Mouse (Mus musculus) brain, embryonic 18.5 days (tissue): ENCODE results near the gene Crebrf.
A peak's percentile ranks its signal among the peaks of the same experiment; 100 is the strongest.

Experiments
- DNase-seq: peaks from one replicate; pipeline ENCODE4 v3.0.0-alpha.2; 2012; ENCODE audit warnings: low read depth, low spot score

The Crebrf gene

DNA sequence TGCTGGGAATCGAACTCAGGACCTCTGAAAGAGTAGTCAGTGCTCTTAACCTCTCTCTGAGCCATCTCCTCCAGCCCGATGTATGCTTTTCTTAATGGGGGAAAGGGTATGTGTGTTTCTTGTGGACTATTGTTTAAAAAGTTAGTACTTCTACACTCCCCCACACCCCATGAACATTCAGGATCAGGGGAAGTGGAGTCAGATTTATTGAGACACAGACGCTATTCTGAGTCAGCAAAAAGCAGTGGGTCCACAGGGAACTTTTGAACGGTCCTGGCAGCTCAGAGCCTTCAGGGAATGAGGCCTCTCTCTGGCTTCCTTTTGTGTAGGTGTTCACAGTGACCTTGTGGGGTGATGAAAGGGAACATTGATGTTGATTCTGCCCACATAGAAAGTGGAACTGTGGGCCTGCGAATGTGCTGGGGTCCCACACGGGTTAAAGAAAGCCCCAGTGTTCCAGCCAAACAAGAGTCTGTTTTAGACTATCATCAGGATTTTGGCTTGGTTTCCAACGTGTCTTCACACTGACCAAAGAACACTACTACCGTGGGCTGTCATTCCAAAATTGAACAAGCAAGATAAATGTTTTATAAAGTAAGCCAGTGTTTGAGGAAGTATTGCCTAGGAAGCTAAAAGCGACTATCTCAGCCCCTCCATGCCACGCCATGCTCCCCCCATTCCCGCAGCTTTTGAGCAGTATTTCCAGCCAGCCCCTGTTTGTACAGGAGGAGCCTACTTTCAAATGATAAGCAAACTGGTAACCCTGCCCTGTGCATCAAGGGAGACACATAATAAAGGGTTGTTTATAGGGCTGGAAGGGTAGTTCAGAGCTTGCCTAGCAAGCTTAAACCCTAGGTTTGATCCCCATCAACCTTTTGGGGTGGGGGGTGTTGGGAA is 9.7 kb upstream of the Crebrf start:
- no peak for DNase-seq

DNA sequence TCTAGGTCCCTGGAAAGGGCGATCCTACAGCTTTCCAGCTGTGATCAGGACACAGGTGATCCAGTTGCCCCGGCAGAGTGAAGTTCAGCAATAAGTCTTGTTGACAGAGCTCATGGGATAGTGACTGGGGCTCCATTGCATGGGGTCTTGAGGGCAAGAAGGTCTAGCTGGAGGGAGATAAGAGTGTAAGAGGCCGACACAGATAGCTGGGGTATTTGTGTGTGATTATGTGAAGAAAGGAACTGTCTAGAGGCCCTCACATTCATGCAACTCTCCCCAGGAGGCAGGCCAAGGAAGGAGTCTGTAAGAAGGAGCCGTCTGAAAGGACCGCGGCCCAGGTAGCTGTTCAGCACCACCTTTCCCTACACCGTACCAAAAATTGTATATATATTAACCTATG is 8.4 kb upstream of the Crebrf start:
- DNase-seq = no peak

DNA sequence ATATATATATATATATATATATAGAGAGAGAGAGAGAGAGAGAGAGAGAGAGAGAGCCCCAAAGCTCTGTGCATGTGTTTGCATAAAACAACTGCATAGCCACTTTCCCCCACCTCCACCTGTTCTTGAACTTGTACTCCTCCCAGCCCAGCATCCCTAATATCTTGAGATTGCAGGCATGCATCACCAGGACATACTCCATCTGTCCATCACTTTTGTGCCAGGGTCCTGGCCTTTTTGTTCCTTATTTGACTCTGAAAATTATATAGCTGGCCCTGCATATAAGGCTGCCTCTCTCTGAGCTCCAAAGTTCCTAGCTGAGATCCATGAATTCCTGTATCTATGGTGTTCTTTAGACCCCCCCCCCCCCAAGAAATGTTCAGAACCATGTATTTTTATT is 7.0 kb upstream of the Crebrf start:
- no peak for DNase-seq

DNA sequence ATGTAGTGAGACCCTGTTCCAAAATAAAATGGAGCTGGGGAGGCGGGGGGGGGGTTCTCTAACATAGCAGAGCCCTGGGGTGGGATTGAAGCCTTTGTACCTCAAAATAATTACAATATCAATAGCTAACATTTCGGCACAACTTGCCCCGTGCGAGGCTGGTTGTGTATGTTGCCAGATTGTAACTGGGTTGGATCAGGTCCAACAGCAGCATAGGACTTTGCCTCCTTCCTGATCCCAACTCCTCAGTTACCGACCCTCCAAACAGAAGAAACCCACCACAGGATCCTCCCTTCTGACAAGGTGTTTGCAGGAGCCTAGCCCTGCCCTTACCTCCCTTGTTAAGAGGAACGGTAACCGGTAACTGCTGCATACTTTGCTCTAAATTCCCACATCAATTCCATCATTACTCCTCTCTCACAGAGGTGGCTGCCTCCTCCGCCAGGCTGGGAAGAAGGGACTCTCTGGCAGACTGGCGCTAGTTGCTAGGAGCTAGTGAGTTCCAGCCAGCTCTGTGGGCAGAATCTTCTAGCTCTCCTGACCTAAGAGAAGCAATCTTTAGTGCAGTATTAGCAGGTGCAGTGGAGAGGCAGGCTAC is 6.4 kb upstream of the Crebrf start:
- no peak for DNase-seq

DNA sequence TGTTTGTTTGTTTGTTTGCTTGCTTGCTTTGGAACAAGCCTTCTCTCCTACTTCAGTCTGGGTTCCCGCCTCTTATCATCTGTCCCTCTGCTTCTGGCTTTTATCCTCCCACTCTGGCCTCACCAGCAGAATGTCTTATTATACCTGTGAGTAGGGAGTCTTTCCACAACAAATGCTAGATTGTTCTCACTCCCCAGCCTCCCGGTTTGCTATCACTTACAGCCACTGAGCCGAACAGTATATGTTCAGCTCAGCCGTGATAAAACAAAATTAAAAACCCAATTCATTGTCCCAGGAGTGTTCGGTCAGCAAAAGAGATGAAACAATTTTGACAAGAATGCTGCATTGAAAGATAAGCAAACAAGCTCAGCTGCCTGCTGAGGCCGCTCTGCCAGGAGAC is 5.4 kb upstream of the Crebrf start:
- DNase-seq = no peak

DNA sequence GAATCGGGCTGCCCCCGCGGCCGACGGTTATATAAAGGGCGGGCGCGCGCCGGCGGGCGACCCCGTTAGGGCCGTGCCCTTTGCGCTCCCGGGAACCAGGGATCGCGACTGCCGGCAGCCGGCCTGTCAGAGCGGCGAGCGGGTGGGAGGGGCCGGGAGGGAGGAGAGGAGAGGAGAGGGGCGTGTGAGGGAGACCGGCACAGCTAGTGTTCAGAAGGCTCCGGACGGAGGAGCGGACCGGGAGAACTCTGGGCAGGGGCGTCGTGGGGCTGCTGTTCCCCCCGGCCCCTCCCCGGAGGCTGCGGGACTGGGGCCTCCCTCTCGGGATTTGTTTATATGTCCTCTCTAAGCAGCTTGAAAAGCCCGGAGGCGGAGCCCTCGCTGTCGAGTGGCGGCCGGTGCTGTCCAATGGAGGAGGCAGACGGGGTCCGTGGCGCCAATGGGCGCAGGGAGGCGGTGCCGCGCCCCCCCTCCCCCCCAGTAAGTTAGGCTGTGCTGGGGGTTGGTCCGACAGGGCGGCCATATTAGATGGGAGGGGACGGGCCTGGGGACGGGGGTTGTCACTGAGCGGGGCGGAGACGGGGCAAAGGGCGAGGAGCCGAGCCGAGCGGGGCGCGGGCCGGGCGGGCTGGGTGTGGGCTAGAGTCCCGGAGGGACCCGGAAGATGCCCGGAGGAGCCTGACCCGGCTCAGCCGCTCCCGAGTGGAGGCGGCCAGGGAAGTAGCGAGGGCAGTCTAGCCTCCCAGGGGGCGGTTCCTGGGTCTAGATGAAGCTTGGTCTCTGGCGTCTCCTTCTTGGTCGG is 667 bp downstream of the Crebrf start:
- DNase-seq = peak; percentile 94

DNA sequence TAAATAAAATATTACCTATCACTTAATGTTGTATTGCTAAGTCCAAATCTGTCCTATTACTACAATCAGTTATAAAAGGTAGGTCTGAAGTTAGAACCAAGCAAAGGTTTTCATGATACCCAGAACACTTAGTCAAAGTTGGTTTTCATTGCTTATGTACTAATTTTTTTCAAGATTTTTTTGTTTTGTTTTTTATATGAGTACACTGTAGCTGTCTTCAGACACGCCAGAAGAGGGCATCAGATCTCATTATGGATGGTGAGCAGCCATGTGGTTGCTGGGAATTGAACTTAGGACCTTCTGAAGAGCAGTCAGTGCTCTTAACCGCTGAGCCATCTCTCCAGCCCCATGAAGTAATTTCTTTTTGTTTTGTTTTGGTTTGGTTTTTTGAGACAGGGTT is 2.4 kb downstream of the Crebrf start:
- no peak for DNase-seq

DNA sequence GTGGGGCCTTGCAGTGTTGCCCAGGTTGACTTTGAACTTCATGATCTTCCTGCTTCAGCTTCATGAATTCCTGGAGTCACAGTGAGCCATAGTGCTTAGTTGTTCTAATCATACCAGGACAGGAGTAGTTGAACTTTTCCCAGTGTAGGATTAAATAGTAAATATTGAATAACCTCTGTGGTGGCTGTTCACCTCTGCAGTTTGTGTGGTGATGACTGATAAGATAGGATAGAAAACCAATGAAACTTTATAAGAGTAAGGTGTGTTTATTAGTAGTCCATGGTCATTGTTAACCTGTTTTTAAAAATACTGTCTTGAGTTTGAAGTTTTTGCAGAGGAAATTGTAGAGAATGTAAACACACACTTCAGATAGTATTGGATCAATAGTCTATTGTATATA is 4.0 kb downstream of the Crebrf start:
- DNase-seq = no peak

DNA sequence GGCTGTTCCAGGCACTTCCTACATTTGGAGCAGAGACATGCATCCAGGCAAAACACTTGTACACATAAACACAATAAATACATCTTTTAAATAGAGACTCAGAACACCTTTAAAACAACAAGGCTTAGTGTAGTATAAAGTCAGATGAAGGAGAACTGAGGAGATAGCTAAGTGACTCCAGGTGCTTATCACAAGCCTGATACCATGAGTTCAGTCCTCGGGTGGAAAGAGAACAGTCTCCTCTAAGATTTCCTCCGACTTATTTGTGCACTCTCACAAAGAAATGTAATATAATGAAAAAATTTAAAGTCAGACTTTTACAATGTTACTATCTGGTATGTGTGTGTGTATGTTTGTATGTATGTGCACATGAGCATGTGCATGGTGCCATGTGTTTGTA is 6.4 kb downstream of the Crebrf start:
- no peak for DNase-seq

DNA sequence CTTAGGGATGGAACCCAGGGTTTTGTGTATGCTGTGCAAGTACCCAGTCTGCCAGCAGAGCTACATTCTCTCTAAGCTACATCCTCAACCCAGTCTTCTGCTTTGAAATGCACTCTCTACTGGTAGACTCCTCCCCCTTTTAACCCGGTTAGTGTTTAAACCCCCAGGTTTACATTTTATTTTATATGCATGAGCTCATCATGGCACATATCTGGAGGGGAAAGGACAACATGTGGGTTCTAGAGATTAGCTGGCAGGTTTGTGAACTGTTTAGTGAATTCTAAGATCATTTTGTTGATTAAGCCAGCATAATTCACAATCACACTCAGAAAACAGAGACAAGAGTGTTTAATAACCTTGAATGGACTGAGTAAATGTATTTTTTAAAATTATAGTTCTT is 9.3 kb downstream of the Crebrf start:
- DNase-seq = no peak

DNA sequence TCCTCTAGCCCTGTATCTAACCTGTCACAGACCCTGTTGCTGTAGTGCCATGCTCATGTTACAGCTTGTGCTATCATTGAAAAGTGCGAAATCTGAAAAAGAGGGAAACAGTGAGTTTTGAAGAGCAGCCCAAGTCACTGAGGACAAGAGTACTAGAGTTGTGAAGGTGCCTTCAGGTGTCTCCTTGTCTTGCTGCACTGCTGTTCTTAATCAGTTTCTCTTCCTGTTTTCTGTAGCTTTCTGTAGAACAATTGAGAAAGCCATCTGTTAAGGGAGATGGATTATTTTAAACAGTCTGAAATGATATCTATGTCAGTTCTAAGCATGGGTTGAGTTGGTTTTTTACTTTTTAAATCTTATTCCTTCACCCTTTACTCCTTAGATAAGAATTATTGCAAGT is 11.2 kb downstream of the Crebrf start:
- no peak for DNase-seq

DNA sequence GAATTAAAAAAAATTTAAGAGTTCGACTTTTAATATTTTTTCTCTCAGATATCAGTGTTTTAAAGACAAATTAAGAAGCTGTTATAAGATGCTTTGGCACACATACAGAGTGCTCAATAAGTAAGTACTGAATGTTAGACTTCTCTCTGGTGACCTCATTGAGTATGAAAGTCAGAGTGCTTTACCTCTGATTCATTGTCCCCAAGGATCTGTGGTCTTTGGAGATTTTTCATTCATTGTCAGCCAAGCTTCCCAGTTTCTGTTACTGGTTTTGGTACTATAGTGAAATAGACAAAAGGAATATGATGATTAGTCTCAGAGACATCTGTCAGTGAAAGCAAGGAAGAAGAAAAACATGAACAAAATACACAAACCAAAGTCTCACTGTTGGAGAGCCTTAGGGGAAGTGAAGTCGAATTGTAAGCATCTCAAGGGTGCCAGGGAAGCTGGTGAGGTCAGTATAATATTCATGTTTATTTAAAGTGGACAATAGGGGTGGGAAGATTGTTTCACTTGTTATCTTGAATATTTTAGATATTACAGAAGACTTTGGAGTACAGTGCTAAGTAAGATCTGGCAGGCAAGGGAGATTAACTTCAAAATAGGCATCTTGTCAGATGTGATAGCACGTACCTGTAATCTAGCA is 11.8 kb downstream of the Crebrf start:
- no peak for DNase-seq

DNA sequence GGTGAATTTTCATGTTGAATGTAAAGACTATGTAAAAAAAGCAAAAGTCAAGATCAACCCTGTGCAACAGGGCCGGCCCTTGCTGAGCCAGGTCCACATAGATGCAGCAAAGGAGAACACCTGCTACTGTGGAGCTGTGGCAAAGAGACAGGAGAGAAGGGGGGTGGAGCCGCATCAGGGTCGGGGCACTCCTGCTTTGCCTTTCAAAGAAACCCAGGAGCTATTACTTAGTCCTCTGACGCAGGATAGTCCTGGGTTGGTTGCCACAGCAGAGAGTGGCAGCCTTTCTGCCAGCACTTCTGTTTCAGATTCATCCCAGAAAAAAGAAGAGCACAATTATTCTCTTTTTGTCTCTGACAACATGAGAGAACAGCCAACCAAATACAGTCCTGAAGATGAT is 27.1 kb downstream of the Crebrf start:
- DNase-seq = no peak

DNA sequence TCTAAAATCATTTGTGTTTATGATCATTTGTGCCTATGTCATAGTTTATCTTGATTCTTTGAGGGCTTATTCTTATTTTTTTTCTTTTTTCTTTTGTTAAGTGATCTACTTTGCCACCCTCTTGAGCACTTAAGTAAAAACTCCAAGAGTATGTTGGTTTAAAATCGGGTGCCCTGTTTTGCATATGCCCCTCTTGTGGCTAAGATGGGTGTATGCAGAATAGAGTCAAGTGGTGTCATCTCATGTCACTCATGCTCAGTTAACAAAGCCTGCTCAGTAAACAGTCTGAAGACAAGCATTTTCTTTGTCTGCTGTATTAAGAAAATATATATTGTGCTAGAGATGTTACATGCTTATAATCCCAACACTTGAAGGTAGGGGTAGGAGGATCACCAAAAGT is 27.8 kb downstream of the Crebrf start:
- no peak for DNase-seq

DNA sequence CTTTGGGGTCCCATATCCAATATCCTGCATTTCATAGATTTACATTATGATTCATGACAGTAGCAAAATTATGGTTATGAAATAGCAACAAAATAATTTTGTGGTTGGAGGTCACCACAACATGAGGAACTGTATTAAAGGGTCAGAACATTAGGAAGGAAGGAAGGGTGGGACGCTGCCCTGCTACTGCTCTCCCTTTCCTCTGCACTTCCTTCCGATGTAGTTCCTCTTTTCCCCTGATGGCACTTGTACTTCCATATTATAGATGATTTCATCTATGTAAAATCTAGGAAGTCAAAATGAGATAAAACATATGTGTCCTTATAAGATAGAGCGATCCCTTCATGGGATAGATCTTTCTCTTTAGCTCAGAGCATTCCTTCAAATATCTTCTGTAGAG is 34.5 kb downstream of the Crebrf start:
- no peak for DNase-seq

DNA sequence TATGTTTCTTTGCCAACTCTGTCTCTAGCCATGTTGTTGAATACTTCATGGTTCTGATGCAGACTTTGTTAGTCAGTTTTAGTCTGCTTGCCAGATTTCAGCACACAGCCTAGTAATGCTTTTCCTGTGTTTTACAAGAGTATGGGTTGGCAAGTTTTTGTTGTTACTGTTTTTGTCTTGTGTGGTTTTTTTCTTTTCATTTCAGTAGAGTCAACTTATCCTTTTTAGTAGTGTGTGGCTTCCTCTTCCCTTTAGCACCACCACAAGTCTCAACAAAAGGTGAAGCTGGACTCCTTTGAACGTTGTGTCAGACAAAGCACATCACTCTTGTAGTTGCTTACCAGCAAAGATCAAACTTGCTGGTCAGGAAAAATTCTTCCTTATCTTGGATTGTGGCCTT is 36.8 kb downstream of the Crebrf start:
- DNase-seq = no peak

DNA sequence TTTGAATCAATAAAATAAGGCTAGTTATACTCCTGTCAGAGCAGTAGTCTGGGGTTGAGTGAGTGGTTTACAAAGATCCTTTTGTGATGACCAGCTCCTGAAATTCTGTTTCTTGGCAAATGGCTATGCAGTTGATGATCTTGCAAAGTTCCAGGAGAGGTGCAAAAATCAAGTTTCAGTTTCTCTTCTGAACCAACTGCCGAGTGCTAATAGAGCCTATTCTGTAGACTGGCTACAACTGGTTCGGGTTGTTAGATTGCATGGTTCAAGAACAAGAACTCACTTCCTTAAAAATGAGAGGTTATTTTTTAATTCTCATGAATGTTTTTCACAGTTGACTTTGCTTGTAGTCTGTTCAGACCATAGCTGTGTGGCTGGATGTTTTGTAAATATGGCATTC is 38.0 kb downstream of the Crebrf start:
- no peak for DNase-seq

DNA sequence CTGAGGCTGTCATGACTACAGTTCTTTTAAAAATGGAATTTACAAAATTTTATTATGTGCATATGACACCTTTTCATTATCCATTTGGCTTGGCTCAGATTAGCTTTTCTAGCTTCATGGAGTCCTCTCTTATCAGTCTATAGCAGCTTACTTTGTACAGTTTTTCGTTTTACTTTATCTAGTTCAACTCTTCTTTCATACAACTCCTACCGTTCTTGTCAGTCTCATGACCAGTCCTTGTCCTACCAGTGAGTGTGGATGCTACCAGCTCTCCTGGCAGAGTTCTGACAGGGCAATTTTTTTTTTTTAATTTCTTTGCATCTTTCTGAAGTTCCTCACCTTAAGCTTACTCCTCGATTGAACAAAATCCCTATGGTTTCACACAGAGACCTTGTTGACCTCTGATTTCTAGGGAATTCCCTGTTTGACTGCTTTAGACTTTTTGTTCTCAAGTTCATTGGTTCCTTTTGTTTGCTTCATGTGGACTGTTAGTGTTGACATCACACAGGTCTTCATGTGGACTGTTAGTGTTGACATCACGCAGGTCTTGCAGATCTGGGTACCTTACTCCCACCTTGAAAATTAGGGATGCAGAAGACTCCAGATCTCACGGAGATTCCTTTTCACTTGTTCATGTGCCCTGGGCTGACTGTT is 51.8 kb downstream of the Crebrf start:
- DNase-seq = no peak

DNA sequence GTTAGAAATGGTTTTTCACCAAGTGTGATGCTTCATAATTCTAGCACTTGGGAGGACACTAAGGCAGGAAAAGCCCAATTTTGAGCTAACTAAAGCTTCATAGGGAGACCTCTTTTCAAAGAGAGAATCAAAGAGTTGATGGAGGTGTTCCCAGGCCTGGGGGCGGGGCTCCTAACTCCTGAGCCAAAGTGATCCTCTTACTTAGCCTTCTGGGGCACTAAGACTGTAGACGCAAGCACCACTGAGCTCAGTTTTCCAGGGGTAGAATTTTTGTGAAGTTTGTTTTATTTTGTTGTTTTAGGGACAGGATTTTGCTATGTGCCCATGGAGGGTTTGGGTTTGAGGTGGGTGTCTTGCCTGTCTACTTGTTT is 52.3 kb downstream of the Crebrf start:
- DNase-seq = no peak

DNA sequence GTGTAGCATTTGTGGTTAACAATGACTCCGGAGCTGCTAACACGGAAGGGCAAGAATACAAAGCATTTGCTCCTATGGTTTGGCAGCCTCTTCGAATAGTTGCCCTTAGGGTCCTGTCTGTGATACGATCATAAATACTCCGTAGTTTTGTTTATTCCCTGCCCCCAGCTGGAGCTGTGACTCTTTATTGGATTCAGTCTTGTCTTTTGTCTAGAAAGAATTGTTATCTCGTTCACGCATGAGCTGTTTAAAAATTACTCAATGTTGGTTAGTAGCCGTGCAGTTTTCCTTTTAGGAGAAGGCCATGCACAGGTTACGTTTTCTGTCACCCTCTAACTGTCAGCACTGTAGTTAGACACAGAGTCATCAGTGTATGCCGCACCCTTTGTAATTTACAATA is 60.8 kb downstream of the Crebrf start:
- DNase-seq = no peak

DNA sequence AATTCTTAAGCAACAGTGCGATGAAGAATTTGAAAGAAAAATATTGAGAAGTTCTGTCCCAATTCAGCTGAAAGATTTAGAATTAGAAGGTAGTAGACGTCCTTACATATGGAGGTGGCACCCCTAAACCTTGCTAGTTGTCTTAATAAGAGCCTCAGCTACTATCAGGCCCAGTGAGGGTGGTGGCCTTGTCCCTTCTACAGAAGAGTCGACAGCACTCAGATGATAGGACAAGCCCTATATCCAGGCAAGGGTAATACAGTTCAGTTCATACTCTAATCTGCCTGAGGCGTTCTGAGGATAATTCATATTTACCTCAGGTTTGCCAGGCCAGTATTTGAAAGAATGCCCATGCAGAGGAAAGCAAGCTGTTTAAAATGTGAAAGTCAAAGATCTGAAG is 62.6 kb downstream of the Crebrf start:
- no peak for DNase-seq
